Mouse (Mus musculus): ENCODE data around the gene Sdhaf2.

DNA sequence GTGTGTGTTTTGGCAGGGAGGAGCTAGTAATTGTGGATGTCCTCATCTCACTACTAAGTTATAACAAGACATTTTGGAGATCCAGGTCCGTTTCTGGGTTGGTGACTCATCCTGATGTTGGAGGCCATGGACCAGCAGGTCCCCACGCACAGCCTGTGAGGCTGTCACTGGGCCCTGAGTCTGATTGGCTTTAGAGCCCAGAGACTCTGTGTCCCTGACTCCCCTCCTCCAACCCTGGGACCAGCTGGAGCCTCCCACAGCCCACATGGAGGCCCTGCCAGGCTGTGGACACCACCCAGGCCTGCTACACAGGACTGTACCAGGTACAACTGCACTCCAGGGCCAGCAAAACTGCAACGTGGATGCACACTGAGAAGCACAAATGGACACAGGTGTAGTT, 53.0 kb downstream of the Sdhaf2 start:
- TF ChIP-seq CTCF (IDR thresholded peaks at IDR 0.05; ENCODE audit: low read depth): no peak
- no peak for TF ChIP-seq EP300 (IDR thresholded peaks at IDR 0.05; ENCODE audit: low read depth)

Measured in liver, postnatal 0 days (tissue).